Mouse (Mus musculus): ENCODE measurements at regions not wholly inside any gene's neighbourhood (a gene's known extent, or its start where the extent isn't known, plus 50 kb on each side); places are given as distances from the start of the nearest gene placed in this dataset.

DNA sequence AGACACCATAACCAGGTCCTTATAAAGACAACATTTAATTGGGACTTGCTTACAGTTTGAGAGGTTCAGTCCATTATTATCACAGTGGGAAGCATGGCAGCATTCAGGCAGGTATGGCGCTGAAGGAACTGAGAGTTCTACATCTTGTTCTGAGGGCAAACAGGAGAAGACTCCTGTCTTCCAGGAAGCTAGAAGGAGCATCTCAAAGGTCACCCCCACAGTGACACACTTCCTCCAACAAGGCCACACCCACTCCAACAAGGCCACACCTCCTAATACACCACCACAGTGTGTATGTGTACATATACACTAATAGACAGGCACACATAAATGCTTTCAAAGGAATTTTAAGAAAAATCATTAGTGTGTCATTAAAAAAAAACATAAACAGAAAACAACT is 110.8 kb downstream of the Zfp365 start:
- H3K4me1 ChIP-seq (replicated peaks; ENCODE audit: control insufficient read depth in 2 of 2, insufficient read depth in 2 of 2, low read length in 1 of 2), result no peaks in the 10 kb centered on the region
- no peaks in the 10 kb centered on the region; the same call in 1 of the 2 replicates for H3K9me3 ChIP-seq (ENCODE audit: control insufficient read depth, low read length)
- no peak overlapping the region for H3K27ac ChIP-seq
- WGBS (ENCODE audit: insufficient replicate concordance), result 67% methylated on average over 1 of the region's 1 CpGs
- H3K36me3 ChIP-seq (replicated peaks; ENCODE audit: control insufficient read depth, insufficient read depth, low read depth), result no peaks in the 10 kb centered on the region
- ATAC-seq (ENCODE audit: insufficient read depth) (no peak), DNase-seq (ENCODE audit: low read depth in 3 of 3, low spot score in 3 of 3) (no peak)
- no peak overlapping the region for H3K4me3 ChIP-seq (ENCODE audit: insufficient read depth in 1 of 2, low read depth in 2 of 2, low read length in 2 of 2)
- no peak overlapping the region for H3K4me2 ChIP-seq (ENCODE audit: low read depth)
- no peak overlapping the region for H3K9ac ChIP-seq (replicated peaks)
- TF ChIP-seq CTCF (IDR thresholded peaks at IDR 0.05; ENCODE audit: low read depth) (no peak), EP300 (IDR thresholded peaks at IDR 0.05; ENCODE audit: low read depth) (no peak)
- no peaks in the 10 kb centered on the region for H3K27me3 ChIP-seq (ENCODE audit: control insufficient read depth, insufficient read depth, low read length)

DNA sequence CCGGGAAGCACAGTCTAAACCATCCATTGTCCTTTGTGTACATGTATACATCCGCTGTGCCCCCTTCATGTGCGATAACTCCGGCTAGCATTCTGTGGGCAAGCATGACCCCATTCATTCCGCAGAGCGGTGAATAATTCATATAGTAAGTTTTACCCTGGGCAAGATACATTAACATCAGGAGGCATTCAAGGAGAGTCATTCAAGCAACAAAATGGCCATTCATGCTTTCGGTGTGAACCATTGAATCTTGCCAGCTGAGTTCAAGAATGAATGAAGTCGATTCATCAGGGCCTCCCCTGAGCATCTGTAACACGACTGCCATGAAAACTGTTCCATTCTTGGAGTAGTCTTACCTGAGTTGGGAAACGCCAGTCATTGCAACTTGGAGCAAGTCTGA is 113.5 kb downstream of the Zfp365 start:
- H3K4me1 ChIP-seq (replicated peaks; ENCODE audit: control insufficient read depth in 2 of 2, insufficient read depth in 2 of 2, low read length in 1 of 2), result no peaks in the 10 kb centered on the region
- no peaks in the 10 kb centered on the region for H3K27me3 ChIP-seq (ENCODE audit: control insufficient read depth, insufficient read depth, low read length)
- no peak for ATAC-seq (ENCODE audit: insufficient read depth)
- TF ChIP-seq EP300 (IDR thresholded peaks at IDR 0.05; ENCODE audit: low read depth) (no peak), CTCF (IDR thresholded peaks at IDR 0.05; ENCODE audit: low read depth) (no peak)
- no peak overlapping the region for H3K27ac ChIP-seq
- no peak overlapping the region for H3K4me2 ChIP-seq (ENCODE audit: low read depth)
- 76% methylated on average over 10 of the region's 10 CpGs for WGBS (ENCODE audit: insufficient replicate concordance)
- no peaks in the 10 kb centered on the region for H3K36me3 ChIP-seq (replicated peaks; ENCODE audit: control insufficient read depth, insufficient read depth, low read depth)
- no peak for DNase-seq (ENCODE audit: low read depth in 3 of 3, low spot score in 3 of 3)
- H3K9me3 ChIP-seq (ENCODE audit: control insufficient read depth, low read length), result no peaks in the 10 kb centered on the region
- no peak overlapping the region for H3K9ac ChIP-seq (replicated peaks)
- no peak overlapping the region for H3K4me3 ChIP-seq (ENCODE audit: insufficient read depth in 1 of 2, low read depth in 2 of 2, low read length in 2 of 2)

DNA sequence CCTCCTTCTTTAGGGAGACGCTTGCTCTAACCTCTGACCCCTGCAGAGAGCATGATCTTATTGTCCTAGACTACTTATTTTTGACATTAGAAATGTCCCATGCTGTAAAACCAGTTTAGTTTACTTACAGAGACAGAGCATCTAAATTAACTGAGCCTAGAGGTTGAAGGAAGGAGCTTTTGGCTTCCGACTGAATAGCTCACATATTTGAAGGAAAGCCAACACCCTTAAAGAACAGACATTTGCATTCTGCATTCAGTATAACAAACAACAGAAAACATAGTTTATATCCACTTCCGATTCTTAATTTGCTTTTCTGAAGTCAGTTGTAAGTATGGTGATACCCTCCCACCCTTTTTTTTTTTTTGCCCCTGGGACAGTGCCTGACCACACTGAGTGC is 119.3 kb downstream of the Zfp365 start:
- H3K36me3 ChIP-seq (replicated peaks; ENCODE audit: control insufficient read depth, insufficient read depth, low read depth), result no peaks in the 10 kb centered on the region
- H3K27me3 ChIP-seq (ENCODE audit: control insufficient read depth, insufficient read depth, low read length), result no peaks in the 10 kb centered on the region
- ATAC-seq (ENCODE audit: insufficient read depth) (no peak), DNase-seq (ENCODE audit: low read depth in 3 of 3, low spot score in 3 of 3) (no peak)
- H3K4me2 ChIP-seq (ENCODE audit: low read depth), result no peak overlapping the region
- H3K4me3 ChIP-seq (ENCODE audit: insufficient read depth in 1 of 2, low read depth in 2 of 2, low read length in 2 of 2), result no peak overlapping the region
- no peak overlapping the region for H3K9ac ChIP-seq (replicated peaks)
- WGBS (ENCODE audit: insufficient replicate concordance), result 52% methylated on average over 3 of the region's 3 CpGs
- no peak overlapping the region for H3K27ac ChIP-seq
- H3K4me1 ChIP-seq (replicated peaks; ENCODE audit: control insufficient read depth in 2 of 2, insufficient read depth in 2 of 2, low read length in 1 of 2), result no peaks in the 10 kb centered on the region
- TF ChIP-seq EP300 (IDR thresholded peaks at IDR 0.05; ENCODE audit: low read depth), result no peak
- no peak for TF ChIP-seq CTCF (IDR thresholded peaks at IDR 0.05; ENCODE audit: low read depth)
- no peaks in the 10 kb centered on the region for H3K9me3 ChIP-seq (ENCODE audit: control insufficient read depth, low read length)

DNA sequence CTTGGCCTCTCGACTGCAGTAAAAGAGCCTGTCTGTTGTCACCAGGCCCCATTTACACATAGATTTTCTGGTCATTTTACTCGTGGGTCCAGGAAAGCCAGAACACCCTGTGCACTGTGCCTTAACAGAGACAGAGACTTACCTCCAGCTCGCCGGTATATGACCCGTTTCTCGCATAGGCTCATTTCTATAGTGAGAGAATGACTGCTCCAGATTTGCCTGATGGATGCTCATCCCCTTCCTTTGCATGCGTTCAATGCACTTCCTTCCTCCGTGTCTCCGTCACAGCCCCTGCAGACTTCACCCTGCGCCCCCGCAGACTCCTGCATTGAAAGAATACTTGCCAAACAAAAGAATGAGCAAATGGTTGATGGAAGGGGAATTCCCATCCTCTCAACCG is 122.8 kb downstream of the Zfp365 start:
- DNase-seq (ENCODE audit: low read depth in 3 of 3, low spot score in 3 of 3), result no peak
- H3K4me1 ChIP-seq (replicated peaks; ENCODE audit: control insufficient read depth in 2 of 2, insufficient read depth in 2 of 2, low read length in 1 of 2), result no peaks in the 10 kb centered on the region
- 45% methylated on average over 12 of the region's 12 CpGs for WGBS (ENCODE audit: insufficient replicate concordance)
- H3K9ac ChIP-seq (replicated peaks), result no peak overlapping the region
- H3K4me2 ChIP-seq (ENCODE audit: low read depth), result no peak overlapping the region
- no peak for ATAC-seq (ENCODE audit: insufficient read depth)
- no peaks in the 10 kb centered on the region for H3K36me3 ChIP-seq (replicated peaks; ENCODE audit: control insufficient read depth, insufficient read depth, low read depth)
- no peak overlapping the region for H3K27ac ChIP-seq
- no peak for TF ChIP-seq EP300 (IDR thresholded peaks at IDR 0.05; ENCODE audit: low read depth)
- TF ChIP-seq CTCF (IDR thresholded peaks at IDR 0.05; ENCODE audit: low read depth), result no peak
- no peak overlapping the region for H3K4me3 ChIP-seq (ENCODE audit: insufficient read depth in 1 of 2, low read depth in 2 of 2, low read length in 2 of 2)
- no peaks in the 10 kb centered on the region for H3K9me3 ChIP-seq (ENCODE audit: control insufficient read depth, low read length)
- H3K27me3 ChIP-seq (ENCODE audit: control insufficient read depth, insufficient read depth, low read length), result no peaks in the 10 kb centered on the region

DNA sequence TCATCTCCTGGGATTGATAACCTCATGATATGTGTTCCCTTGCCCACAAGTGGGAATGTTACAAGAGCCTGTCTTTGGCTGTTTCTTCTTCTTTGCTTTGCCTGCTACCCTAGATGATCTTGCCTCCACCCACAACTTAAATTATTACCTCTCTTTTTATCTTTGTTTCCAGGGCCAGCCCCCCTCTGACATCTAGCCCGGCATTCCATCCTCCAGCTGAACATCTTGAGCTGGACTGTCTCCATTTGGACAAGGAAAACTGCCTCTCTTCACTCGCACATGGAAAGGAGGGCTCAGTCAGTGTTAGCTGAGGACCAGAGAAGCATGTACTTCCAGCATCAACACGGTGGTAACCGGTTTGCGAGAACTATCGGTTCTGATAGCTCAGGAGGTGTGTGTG is 124.3 kb downstream of the Zfp365 start:
- 59% methylated on average over 6 of the region's 6 CpGs for WGBS (ENCODE audit: insufficient replicate concordance)
- ATAC-seq (ENCODE audit: insufficient read depth) (no peak), DNase-seq (ENCODE audit: low read depth in 3 of 3, low spot score in 3 of 3) (no peak)
- Histone ChIP-seq H3K9ac (replicated peaks) (no peak overlapping the region), H3K4me2 (ENCODE audit: low read depth) (no peak overlapping the region), H3K9me3 (ENCODE audit: control insufficient read depth, low read length) (no peaks in the 10 kb centered on the region), H3K4me3 (ENCODE audit: insufficient read depth in 1 of 2, low read depth in 2 of 2, low read length in 2 of 2) (no peak overlapping the region), H3K36me3 (replicated peaks; ENCODE audit: control insufficient read depth, insufficient read depth, low read depth) (no peaks in the 10 kb centered on the region), H3K27me3 (ENCODE audit: control insufficient read depth, insufficient read depth, low read length) (no peaks in the 10 kb centered on the region), H3K27ac (no peak overlapping the region), H3K4me1 (replicated peaks; ENCODE audit: control insufficient read depth in 2 of 2, insufficient read depth in 2 of 2, low read length in 1 of 2) (no peaks in the 10 kb centered on the region)
- TF ChIP-seq CTCF (IDR thresholded peaks at IDR 0.05; ENCODE audit: low read depth) (no peak), EP300 (IDR thresholded peaks at IDR 0.05; ENCODE audit: low read depth) (no peak)

All from liver, embryonic 14.5 days (tissue).